Mouse (Mus musculus) small intestine, adult 2 months (tissue): ENCODE data around the gene Ckap4. TPM values are rescaled to one million over a fixed set of nuclear protein-coding genes. Genes with fewer than 3 reads are reported as not detected.
"Not testable (repeated sequence)": the region's sequence is repeated elsewhere in the genome, so short reads cannot be mapped to it uniquely, and the experiment has no call there.

ENCODE experiments used
- H3K27ac ChIP-seq: fragments of 200-500 bp; 2 replicates; pipeline ENCODE4 v1.5.1; 2012; ENCODE audit warnings: low read depth, low read length, control low read depth, inconsistent platforms; ENCODE audit not compliant: insufficient read depth
- H3K27me3 ChIP-seq: fragments of 200-500 bp; 2 replicates; pipeline ENCODE4 v1.6.1; 2012; ENCODE audit warnings: mild to moderate bottlenecking, moderate library complexity, low read length, inconsistent platforms; ENCODE audit not compliant: control insufficient read depth, insufficient read depth
- H3K36me3 ChIP-seq: fragments of 200-500 bp; 2 replicates; pipeline ENCODE4 v1.6.1; 2012; ENCODE audit warnings: mild to moderate bottlenecking, low read length, control low read depth, inconsistent platforms; ENCODE audit not compliant: control insufficient read depth, insufficient read depth
- H3K4me1 ChIP-seq: fragments of 200-500 bp; 2 replicates; pipeline ENCODE4 v1.6.1; 2012; ENCODE audit warnings: low read length, inconsistent platforms, mixed read lengths; ENCODE audit not compliant: control insufficient read depth, insufficient read depth, insufficient read length
- H3K4me3 ChIP-seq: fragments of 200-500 bp; 2 replicates; pipeline ENCODE4 v1.5.1; 2012; ENCODE audit warnings: low read depth, mild to moderate bottlenecking, control low read depth, inconsistent platforms, low read length, moderate library complexity
- CTCF ChIP-seq: fragments of 200-500 bp; IDR thresholded peaks from 2 replicates; pipeline ENCODE4 v1.5.1; 2012; ENCODE audit warnings: low read depth, mild to moderate bottlenecking, control low read depth, inconsistent platforms, low read length, moderate library complexity, mixed read lengths; ENCODE audit not compliant: insufficient replicate concordance, insufficient read length; ENCODE audit errors: extremely low read depth
- POLR2A ChIP-seq: fragments of 200-500 bp; IDR thresholded peaks from 2 replicates; pipeline ENCODE4 v1.6.1; 2012; ENCODE audit warnings: low read depth, mild to moderate bottlenecking, control low read depth, inconsistent platforms, low read length, moderate library complexity
- WGBS: fragments of 180-500 bp; shearing (Covaris S2); methylation state at CpG from one replicate; pipeline ENCODE4 v1.1.7; 2018; 5-methylcytosine and 5-hydroxymethylcytosine counted together
- polyA plus RNA-seq: library from polyadenylated mRNA; depleted of rRNA; stranded (reverse); fragments of >200 nt; gene quantifications from 2 replicates; pipeline ENCODE4 v1.2.3, GENCODE M21; 2012; rRNA removed

The Ckap4 gene
- polyA plus RNA-seq, 1 experiment: 15.2 TPM

DNA sequence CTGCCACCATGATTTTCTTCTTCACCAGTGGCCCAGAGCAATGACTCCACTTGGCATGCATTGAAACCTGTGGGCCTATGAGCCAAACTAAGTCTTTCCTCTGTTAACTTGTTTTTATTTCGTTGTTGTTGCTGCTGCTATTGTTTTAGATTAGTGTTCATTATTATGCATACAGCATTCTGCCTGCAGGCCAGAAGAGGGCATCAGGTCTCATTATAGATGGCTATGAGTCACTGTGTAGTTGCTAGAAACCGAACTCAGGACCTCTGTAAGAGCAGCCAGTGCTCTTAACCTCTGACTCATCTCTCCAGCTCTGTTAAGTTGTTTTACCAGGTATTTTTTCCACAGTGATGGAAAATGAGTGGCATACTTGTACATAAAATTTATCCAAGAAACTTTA lies 50.8 kb downstream of the Ckap4 start:
- Histone ChIP-seq H3K4me3 (no peak overlapping the region), H3K4me1 (no peaks in the 10 kb centered on the region), H3K27ac (no peak overlapping the region), H3K36me3 (no peaks in the 10 kb centered on the region), H3K27me3 (no peaks in the 10 kb centered on the region)
- WGBS: 91% methylated on average over 2 of the region's 2 CpGs
- no peak for TF ChIP-seq CTCF
- no peak for TF ChIP-seq POLR2A

DNA sequence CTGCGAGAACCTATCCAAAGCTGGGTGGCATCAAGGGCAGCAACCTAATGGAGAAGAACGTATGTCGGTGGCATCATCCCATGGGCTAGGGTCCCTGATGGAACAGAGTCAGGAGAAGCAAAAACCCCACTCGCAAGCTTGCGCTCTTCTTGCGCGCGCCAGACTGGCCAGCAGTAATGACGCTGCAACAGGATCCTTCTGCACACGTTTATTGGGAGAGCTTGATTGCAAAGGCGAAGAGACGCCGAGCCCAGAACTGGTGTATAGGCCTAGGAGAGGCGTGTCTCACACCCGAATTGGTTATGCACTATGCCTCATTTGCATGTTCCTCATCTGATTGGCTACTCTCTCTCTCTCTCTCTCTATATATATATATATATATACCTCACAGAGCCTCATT lies 51.4 kb downstream of the Ckap4 start:
- H3K27me3 ChIP-seq, H3K4me3 ChIP-seq, H3K27ac ChIP-seq, H3K4me1 ChIP-seq, H3K36me3 ChIP-seq: not testable (repeated sequence)
- 95% methylated on average over 15 of the region's 15 CpGs for WGBS

GRCm38 (mm10) chr10:84481327-84481671 lies 52.6 kb downstream of the Ckap4 start:
- Histone ChIP-seq H3K27me3 (no peaks in the 10 kb centered on the region), H3K27ac (no peak overlapping the region), H3K36me3 (no peaks in the 10 kb centered on the region), H3K4me3 (no peak overlapping the region), H3K4me1 (no peaks in the 10 kb centered on the region)
- TF ChIP-seq CTCF (no peak), POLR2A (no peak)
- WGBS: 34% methylated on average over 5 of the region's 5 CpGs

DNA sequence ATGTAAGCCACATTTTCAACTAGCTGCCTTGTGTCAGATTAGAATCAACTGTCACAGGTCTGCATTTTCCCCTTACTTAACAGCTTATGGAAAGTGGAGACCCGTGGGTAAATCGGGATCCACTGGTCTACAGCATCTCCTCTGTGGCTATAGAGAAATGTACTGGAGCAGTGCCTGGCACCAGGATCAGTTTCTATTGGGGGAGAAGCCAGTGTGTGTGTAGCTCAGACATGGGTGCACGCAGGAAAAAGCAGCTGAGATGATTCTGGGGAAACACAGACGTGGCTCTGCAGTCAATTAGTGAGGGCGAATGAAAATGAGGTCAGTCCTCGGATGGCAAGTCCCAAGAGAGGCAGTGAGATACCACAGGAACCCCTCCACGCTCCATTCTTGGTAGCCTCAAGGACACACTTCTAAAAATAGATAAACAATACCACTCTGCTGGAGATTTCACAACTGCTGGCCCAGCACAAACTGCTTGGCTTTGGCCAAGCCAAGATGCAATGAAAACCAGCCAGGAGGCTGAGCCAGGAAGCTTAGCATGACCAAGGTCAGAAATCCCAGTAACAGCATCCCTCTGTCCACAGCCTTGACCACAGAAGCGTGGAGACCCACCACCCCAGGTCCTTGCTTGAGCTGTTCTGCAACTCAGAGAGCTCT lies 53.1 kb downstream of the Ckap4 start:
- 68% methylated on average over 8 of the region's 8 CpGs for WGBS
- no peak overlapping the region for H3K27ac ChIP-seq
- H3K4me1 ChIP-seq: no peaks in the 10 kb centered on the region
- no peak overlapping the region for H3K4me3 ChIP-seq
- H3K36me3 ChIP-seq: no peaks in the 10 kb centered on the region
- no peaks in the 10 kb centered on the region for H3K27me3 ChIP-seq
- TF ChIP-seq POLR2A (no peak), CTCF (no peak)

DNA sequence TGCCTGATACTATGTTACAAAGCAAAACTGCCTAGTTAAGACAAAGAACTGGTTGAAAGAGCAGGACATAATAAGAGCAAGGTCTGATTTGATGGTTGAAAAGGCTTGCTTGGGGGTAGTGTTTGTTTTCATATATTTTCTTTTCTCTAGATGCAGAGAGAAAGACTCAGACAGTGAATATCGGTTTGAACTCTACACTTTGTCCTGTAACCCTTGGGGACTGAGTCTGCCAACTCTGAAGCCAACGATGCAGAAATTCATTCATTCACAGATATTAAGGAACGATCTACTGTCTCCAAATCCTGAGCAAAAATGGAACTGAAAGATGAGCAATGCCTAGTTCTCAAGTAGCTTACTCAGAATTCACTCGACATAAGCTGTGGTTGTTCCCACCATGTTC lies 53.7 kb downstream of the Ckap4 start:
- TF ChIP-seq CTCF (no peak), POLR2A (no peak)
- Histone ChIP-seq H3K27ac (no peak overlapping the region), H3K36me3 (no peaks in the 10 kb centered on the region), H3K27me3 (no peaks in the 10 kb centered on the region), H3K4me3 (no peak overlapping the region), H3K4me1 (no peaks in the 10 kb centered on the region)
- 76% methylated on average over 4 of the region's 4 CpGs for WGBS

DNA sequence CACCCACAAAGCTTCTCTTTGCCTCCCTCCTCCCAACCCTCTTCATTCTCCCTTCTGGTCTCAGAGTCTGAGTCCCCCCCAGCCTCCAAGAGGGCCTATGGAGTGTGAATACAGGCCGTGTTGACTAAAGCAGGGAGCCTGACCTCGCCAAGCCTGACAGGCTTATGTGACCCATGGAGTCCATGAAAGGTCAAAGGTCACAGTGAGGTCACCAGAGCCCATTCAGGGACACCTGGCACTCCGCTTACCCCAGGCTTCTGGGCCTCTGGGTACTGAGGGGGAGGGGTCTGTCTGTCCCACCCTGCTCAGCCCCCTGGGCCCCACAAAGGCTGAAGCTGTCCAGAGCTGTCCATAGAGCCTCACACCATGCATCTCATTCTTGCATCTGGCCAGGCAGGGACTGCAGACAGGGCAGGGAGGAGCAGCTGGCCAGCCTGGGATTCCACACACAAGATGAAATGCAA lies 56.2 kb downstream of the Ckap4 start:
- Histone ChIP-seq H3K4me1 (no peaks in the 10 kb centered on the region), H3K27ac (no peak overlapping the region), H3K36me3 (no peaks in the 10 kb centered on the region), H3K27me3 (no peaks in the 10 kb centered on the region), H3K4me3 (no peak overlapping the region)
- 52% methylated on average over 3 of the region's 3 CpGs for WGBS
- TF ChIP-seq POLR2A (no peak), CTCF (no peak)

GRCm38 (mm10) chr10:84477045-84477612 lies 56.7 kb downstream of the Ckap4 start:
- Histone ChIP-seq H3K36me3 (no peaks in the 10 kb centered on the region), H3K27ac (no peak overlapping the region), H3K27me3 (no peaks in the 10 kb centered on the region), H3K4me3 (no peak overlapping the region), H3K4me1 (no peaks in the 10 kb centered on the region)
- WGBS: 81% methylated on average over 4 of the region's 4 CpGs
- no peak for TF ChIP-seq CTCF
- TF ChIP-seq POLR2A: no peak

Other genes starting within 250 kb of the Ckap4 start
- 2.0 and 2.7 TPM in 2 replicates for gene Nuak1, start 93.5 kb downstream of the Ckap4 start, polyA plus RNA-seq
- gene Tcp11l2, start 42.6 kb upstream of the Ckap4 start, polyA plus RNA-seq: 19.3 and 34.3 TPM in 2 replicates
- 0.75 and 1.6 TPM in 2 replicates for gene Polr3b, start 88.2 kb upstream of the Ckap4 start, polyA plus RNA-seq
- not detected in 2 replicates for gene Rfx4, start 222.0 kb upstream of the Ckap4 start, polyA plus RNA-seq